Mouse (Mus musculus) heart, postnatal 25 days (tissue): Measurements from ENCODE around the gene Gmppa. TPM values are rescaled to one million over a fixed set of nuclear protein-coding genes. Genes with fewer than 3 reads are reported as not detected.

Experiments
- DNase-seq: peaks from one replicate; pipeline ENCODE4 v3.0.0; 2022; ENCODE audit warnings: low spot score
- intact Hi-C: fragments of 180-260 bp; cut with DNase I; formaldehyde crosslinking; loops from one replicate; pipeline ENCODE4 v1.15.1; 2025
- total RNA-seq, 2 experiments: library from RNA; stranded (reverse); gene quantifications; 2 replicates each; pipeline ENCODE4 v1.2.3; 2021

The Gmppa gene
- total RNA-seq, 2 experiments from 2014 or later, result 36.6 to 37.3 TPM

DNA sequence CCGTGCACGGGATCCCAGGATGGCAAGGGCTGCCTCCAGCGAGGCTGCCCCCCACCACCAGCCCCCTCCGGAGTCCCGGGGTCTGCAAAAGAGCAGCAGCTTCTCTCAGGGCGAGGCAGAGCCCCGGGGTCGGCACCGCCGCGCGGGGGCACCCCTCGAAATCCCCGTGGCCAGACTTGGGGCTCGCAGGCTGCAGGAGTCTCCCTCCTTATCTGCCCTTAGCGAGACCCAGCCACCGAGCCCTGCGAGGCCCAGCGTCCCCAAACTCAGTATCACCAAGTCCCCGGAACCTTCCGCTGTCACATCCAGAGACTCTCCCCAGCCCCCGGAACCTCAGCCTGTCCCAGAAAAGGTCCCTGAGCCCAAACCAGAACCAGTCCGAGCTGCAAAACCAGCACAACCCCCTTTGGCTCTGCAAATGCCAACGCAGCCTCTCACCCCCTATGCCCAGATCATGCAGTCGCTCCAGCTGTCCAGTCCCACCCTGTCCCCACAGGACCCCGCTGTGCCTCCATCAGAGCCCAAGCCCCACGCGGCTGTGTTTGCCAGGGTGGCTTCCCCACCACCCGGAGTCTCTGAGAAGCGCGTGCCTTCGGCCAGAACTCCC, 13.4 kb upstream of the Gmppa start:
- no peak for DNase-seq
- intact Hi-C loops, result no loop called here

DNA sequence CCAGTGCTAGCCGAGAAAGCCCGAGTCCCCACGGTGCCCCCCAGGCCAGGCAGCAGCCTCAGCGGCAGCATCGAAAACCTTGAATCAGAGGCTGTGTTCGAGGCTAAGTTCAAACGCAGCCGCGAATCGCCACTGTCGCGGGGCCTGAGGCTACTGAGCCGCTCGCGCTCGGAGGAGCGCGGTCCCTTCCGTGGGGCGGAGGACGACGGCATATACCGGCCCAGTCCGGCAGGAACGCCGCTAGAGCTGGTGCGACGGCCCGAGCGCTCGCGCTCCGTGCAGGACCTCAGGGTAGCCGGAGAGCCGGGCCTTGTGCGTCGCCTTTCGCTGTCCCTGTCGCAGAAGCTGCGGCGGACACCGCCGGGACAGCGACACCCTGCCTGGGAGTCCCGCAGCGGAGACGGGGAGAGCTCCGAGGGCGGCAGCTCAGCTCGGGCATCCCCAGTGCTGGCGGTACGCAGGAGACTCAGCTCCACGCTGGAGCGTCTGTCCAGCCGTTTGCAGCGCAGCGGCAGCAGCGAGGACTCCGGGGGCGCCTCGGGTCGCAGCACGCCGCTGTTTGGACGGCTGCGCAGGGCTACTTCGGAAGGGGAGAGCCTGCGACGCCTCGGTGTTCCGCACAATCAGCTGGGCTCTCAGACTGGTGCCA, 12.8 kb upstream of the Gmppa start:
- intact Hi-C loops, result no loop called here
- DNase-seq, result no peak

DNA sequence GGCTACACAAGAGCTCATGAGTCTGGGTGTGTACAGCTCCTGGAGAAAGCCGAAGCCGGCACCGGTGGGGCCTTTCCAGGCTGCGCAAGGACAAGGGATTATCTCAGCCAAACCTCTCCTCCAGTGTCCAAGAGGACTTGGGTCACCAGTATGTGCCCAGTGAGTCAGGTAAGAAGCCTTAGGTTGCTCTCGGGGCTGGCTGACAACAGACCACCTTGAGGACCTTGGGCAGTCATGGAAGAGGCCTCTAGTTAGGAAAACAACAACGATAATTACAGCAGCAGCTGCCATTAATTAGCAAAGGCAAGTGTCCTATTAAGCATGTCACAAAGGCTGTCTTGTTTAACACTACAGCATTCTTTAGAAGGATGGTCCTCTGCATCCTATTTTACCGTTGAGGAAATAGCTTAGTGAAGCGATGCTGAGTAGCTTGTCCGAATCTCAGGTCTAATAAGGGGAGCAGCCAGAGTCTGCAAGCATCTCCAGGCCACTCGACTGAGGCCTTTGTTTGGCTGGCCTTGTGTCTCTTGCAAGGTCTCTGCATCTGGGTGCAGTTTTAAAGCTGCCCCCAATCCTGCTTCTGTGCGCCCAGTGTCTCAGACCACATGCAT, 11.8 kb upstream of the Gmppa start:
- intact Hi-C loops, result no loop called here
- no peak for DNase-seq

DNA sequence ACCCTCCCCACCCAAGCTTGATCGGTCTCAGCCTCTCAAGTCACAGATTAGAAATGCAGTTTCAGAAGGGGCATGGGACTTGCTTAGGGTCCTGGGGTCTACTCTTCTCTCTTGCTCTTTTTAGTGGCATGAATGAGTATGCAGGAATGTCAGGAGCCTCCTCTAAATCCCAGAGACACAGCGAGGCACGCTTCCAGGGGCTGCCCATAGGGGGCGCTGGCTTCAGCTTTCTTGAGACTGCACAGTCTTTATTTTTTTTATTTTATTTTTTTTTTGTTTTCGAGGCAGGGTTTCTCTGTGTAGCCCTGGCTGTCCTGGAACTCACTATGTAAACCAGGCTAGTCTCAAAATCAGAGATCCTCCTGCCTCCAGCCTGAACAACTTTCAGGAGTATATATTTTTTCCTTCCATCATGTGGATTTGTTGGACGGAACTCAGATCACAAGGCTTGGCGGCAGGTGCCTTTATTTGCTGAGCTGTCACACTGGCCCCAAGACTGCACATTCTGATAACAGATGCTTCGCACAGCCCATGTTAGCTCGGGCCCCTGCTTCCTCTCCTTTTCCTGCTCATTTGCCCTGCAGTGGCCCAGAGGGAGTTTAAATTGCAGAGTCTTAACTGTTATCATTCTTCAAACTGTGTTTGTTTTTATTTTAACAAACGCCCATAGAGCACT, 9.8 kb upstream of the Gmppa start:
- intact Hi-C loops, result no loop called here
- DNase-seq, result no peak

DNA sequence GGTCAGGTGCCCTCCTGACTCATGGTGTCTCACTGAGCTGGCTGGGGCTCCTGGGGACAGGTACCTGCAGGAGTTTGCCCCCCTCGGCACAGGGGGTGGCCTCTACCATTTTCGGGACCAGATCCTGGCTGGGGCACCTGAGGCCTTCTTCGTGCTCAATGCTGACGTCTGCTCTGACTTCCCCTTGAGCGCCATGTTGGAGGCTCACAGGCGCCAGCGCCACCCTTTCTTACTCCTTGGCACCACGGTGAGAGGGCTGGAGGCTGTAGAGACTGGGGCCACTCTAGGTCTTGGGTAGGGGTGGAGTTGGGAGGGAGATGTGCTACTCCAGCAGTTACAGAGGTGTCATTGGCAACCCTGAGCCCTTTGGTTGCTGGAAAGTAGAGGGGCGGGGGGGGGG, 3.1 kb downstream of the Gmppa start:
- intact Hi-C loops, result no loop called here

DNA sequence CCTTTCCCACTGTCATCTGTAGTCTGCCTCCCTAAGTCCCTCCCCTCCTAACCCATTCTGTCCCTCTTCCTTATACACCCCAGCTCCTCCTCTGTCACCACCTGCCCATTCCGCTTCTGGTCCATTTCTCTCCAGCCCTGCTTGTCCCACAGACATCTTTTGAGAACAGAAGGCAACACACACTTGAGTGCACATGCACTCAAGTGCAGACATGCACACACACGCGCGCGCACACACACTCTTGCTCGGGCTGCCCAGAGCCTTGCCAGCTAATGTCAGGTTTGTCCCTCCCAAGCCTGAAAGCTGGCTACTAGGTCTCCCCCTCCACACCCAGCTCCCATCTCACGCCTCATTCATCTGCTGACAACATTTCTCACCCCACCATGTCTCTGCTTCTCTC, 4.9 kb downstream of the Gmppa start:
- no peak for DNase-seq
- intact Hi-C loops, result no loop called here

More for the DNA sequence above, 3.1 kb downstream of the Gmppa start:
- DNase-seq, result no peak

DNA sequence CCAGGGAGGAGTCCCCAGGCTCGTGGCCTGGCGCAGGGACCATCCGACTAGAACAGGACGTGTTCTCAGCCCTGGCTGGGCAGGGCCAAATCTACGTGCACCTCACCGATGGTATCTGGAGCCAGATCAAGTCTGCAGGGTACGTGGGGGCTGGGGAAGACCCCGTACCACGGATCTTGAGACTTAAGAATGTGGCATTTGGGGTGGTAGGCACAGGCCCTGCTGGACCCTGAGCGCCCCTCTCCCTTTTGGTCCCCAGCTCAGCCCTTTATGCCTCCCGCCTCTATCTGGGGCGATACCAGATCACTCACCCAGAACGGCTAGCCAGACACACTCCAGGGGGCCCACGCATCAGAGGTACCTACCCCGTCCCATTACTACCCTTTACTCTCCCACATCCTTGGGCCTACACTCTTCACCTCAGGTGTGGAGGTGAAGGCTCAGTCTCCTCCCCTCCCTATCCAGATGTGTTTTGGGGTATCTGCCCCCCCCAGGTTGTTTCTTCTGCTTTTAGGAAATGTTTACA, 5.8 kb downstream of the Gmppa start:
- no peak for DNase-seq
- intact Hi-C loops, result no loop called here

DNA sequence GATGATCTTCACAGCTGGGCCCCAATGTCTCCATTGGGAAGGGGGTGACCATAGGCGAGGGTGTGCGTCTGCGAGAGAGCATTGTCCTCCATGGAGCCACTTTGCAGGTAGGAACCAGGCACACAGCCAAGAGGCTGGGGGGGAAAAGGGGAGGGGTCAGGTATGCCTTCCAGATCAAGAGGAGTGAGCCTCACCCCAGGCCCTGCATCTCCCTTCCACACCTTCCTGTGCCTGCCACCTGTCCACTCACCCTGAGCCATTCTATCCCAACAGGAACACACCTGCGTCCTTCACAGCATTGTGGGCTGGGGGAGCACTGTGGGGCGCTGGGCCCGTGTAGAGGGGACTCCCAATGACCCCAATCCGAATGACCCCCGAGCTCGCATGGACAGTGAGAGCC, 6.4 kb downstream of the Gmppa start:
- DNase-seq, result no peak
- intact Hi-C loops, result no loop called here

DNA sequence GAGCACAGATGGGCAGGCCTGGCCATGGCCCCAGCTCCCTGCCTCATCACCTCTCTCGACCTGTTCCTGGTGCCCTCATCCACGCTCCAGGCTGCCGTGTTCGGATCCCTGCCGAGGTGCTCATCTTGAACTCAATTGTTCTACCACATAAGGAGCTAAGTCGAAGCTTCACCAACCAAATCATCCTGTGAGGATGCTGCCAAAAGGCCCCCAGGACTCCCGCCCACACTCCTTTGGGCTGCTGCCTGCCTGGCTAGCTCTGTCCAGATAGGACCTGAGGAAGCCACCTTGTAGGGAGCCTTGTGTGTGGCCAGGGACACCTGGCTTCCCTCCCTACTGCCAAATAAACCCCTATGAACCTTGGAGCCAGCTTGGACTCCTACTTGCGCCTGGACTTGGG, 7.1 kb downstream of the Gmppa start:
- DNase-seq, result no peak

DNA sequence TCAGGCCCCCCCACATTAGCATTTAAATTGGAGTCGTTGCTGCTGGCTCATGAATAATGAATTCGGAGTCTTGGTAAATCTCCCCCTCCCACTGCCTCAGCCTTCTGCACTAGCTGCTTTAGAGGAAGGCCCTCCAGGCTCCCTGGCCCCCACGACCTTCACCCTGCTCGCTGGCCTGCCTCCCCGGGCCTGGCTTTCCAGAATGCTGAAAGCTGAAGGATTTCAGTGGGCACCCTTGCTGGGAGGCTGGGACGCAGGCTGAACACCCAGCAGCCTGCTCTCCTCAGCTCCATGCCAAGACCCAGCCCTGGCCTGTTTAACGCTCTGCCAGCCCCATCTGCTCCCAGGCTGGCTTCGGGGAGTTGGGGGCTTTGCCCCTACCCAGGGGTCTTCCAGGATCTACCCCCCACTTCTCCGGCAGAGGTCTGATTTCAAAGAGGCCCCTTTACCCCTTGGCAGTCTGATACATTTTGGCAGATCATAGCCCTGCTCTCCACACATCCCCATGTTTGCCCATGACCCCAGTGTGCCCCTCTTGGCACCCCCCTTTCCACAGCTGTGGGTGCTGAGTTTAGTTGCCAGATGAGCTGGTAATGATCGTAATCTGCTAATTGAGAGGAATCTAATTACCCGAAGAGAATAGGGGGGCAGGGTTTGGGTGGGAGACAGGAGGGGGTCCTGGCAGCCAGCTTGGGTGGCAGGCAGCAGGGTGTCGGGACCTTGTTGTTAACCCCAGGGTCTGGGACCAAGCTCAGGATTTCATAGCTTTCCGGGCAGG, 7.7 kb downstream of the Gmppa start:
- DNase-seq, result no peak
- intact Hi-C loops, result no loop called here

More for the DNA sequence above, 7.1 kb downstream of the Gmppa start:
- intact Hi-C loops, result no loop called here

DNA sequence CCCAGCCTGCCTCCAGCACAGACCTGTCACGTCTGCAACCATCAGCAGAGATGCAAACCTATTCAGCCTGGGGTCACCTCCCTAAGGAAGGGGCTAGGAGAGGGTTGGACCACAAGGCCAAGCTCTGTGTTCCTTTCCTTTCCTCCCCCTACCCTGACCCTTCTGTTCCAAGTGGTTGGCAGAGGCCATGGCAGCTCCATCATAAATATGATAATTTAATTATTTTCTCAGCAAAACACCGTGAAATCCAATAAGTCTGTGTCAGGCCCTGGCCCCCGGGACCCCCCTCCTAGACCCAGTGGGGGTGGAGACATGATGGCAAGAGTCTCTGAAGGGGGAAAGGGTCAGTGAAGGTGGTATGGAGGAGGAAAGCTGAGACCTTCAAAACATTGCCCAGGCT, 8.5 kb downstream of the Gmppa start:
- no peak for DNase-seq
- intact Hi-C loops, result no loop called here

DNA sequence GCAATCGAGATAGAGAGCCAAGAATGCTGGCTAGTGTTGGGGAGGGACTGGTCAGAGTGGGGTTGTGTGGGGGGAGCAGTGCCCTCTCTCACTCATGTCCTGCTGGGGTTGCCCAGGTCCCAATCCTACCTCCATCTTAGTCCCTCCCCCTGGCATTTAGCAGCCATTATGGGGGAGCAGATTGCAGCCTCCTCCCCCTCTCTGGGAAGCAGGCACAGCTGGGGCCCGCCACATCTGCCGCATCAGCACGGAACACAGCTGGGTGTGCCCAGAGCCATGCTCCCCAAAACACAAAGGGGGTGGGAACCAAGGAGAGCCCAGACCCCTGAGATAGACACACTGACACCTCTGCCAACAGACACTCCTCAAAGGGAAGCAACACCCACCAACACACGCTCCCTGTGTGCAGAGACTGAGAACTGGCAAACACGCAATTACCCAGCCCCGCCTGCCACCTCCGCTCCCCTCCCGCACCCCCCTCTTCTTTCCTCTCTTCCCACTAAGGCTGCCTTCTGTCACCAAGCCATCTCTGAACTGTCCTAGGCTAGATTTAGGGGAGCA, 9.5 kb downstream of the Gmppa start:
- intact Hi-C loops, result loop anchor here (1.0 to 5.0 kb wide), 2 partner anchors 22 to 103 kb away; no protein-coding TSS in a partner anchor
- no peak for DNase-seq

DNA sequence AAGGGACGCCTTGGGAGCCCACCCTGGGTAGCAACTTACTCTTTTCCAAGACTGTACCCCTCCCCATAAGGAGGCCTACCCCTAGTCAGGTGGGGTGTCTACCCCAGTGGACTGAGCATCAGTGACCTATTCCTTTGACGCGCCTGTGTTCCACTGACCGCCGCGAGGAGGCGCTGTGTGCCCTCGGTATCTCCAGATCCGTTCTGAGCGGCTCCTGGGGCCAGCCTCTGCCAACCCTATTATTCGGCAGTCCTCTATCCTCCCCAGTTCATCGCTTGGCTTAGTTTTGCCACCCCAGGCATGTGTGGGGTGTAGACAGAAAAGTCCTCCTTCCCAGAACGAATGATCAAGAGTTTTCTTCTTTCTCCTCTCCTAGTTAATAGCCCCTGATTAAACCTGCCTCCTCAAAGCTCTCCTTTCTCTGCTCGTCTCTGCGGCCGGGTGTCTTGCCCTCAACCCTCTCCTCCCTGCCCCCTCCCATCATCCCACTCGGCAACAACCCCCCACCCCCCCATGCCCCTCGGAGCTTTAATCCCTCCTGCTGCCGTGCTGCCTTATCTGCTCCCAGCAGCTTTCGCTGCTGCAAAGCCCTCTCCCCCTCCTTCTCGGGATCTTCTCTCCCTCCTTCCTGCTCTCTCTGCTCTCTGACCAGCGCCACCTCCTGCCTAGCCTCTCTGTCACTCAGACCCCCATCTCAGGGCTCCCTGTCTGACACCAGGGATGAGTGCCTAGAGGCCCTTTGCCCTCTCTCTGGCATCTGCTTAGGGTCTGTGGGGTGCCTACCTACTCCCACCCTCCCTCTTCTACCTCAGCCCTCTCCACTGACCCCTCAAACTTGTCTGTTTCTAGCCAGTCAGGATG, 10.3 kb downstream of the Gmppa start:
- intact Hi-C loops, result loop anchor here (1.0 to 5.0 kb wide), 2 partner anchors 21 to 104 kb away; no protein-coding TSS in a partner anchor
- DNase-seq, result peak; percentile 34

DNA sequence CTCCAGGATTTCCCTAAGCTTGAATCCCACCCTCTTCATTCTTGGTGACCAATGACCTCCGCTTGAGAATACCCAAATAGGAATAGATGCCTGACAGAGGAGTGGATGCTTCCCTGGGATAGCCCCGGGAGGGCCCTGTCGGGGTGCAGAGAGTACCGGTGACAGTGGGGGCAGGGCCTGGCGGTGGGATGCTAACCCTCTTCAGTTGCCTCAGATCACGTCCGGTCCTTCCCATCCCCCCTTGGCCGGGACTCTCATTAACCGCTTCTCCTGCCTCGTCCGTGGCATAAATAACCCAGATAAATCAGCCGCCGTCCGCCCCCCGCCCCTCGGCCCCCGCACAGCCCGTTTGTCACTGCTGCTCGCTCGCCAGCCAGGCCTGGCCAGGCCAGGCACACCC, 10.9 kb downstream of the Gmppa start:
- DNase-seq, result no peak
- intact Hi-C loops, result loop anchor here (5.0 kb wide), 1 partner anchor 104 kb away; no protein-coding TSS in a partner anchor

DNA sequence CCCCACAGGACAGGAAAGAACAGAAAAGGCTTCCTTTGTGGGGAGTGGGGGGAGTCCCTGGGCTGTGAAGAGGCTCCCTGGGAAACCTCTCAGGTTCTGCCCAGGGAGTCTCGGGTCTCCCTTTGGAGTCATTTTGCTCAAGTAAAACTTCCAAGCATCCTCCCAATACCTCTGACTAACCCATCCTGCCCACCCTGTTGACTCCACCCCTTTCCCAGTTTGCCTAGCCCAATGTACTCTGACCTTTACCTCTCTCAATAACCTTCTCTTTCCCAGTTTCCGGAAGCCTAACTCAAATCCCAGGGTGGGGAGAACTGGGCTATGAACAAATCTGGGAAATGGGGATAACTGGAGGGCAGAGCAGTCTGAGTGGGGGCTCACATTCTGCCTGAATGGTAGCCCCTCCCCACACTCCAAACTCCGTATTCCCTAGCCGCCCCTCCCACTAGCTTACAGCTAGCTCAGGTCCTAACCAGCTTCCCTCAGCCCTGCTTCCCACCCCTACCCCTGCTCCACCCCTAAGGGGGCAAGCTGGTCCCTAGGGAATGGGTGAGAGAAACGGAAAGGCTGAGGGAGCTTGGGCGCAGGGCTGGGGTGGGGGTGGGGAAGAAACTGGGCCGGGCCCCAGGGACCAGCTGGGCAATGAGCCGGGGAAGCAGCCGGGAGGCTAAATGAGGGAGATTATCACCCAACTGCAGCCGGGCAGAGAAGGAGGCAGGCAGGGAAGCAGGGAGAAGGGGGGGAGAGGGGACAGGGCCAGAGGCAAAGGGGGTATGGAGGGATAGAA, 11.7 kb downstream of the Gmppa start:
- intact Hi-C loops, result loop anchor here (5.0 kb wide), 1 partner anchor 105 kb away; no protein-coding TSS in a partner anchor
- no peak for DNase-seq

DNA sequence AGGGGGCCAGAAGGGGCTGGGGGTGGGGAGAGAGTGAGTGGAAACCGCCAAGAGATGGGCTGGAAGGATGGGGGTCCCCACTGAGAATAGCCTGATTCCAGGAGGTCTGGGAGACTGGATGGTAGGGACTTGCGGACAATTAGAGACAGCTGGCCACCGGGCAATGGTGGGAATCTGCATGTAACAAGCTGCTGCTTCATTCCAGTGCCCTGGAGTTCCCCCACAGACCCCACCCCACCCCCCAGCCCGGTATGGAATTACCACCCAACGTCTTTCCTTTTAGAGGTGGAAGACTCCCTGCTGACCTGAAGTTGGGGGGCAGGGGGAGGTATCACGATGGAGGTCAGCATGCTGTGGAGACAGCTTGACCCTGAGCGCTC, 12.3 kb downstream of the Gmppa start:
- intact Hi-C loops, result loop anchor here (5.0 kb wide), 1 partner anchor 106 kb away; no protein-coding TSS in a partner anchor
- no peak for DNase-seq

DNA sequence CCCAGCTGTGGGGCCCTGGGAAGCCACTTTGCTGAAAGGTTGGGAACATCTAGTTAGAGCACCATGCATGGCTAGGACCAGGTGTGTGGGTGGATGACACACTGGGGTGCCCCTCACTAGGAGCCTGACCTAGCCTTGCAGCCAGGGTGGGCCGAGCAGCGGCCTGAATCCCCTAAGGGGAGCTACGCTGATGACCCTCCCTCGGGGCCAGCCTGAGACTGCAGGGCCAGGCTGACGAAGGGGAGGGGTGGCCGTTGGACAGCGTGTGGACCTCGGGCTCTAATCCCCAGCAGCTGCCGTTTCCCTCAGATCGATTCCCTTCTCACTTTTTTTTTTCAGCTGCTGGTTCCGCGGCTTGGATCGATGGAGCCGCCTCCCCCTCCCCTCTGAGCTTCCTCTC, 13.2 kb downstream of the Gmppa start:
- no peak for DNase-seq
- intact Hi-C loops, result loop anchor here (5.0 kb wide), 1 partner anchor 107 kb away; no protein-coding TSS in a partner anchor
